Mouse (Mus musculus): Measurements from ENCODE around the gene Lama4. TPM values are rescaled to one million over a fixed set of nuclear protein-coding genes. Genes with fewer than 3 reads are reported as not detected.
A peak's percentile ranks its signal among the peaks of the same experiment; 100 is the strongest.

Lama4 gene
- total and polyA plus RNA-seq, 2 experiments from 2014 or later, result 16.7 to 19.9 TPM

- H3K9me3 ChIP-seq (ENCODE audit: low read length), result no peaks in the 10 kb centered on the region
- no peak overlapping the region for H3K4me2 ChIP-seq (ENCODE audit: low read depth, low read length)
- no peaks in the 10 kb centered on the region for H3K4me1 ChIP-seq (ENCODE audit: insufficient read depth, low read length)
- no peaks in the 10 kb centered on the region for H3K27me3 ChIP-seq (ENCODE audit: insufficient read depth, low read length)
- ATAC-seq (no peak), DNase-seq (ENCODE audit: low spot score) (peak; percentile 72)
- no peak overlapping the region for H3K27ac ChIP-seq
- H3K9ac ChIP-seq (replicated peaks; ENCODE audit: low read length), result no peak overlapping the region
- H3K36me3 ChIP-seq (ENCODE audit: insufficient read depth, low read length), result no peaks in the 10 kb centered on the region
- no peak overlapping the region for H3K4me3 ChIP-seq (ENCODE audit: low read length)
- peak; percentile 68 for TF ChIP-seq CTCF (IDR thresholded peaks at IDR 0.05; ENCODE audit: low read depth)
Observed at GRCm38 (mm10) chr10:39066962-39067361, 101.6 kb downstream of the Lama4 start.

- Histone ChIP-seq H3K27me3 (ENCODE audit: insufficient read depth, low read length) (no peaks in the 10 kb centered on the region), H3K36me3 (ENCODE audit: insufficient read depth, low read length) (no peaks in the 10 kb centered on the region), H3K4me3 (ENCODE audit: low read length) (no peak overlapping the region), H3K27ac (no peak overlapping the region), H3K4me1 (ENCODE audit: insufficient read depth, low read length) (no peaks in the 10 kb centered on the region), H3K9me3 (ENCODE audit: low read length) (no peaks in the 10 kb centered on the region), H3K4me2 (ENCODE audit: low read depth, low read length) (no peak overlapping the region), H3K9ac (replicated peaks; ENCODE audit: low read length) (no peak overlapping the region)
- no peak for TF ChIP-seq CTCF (IDR thresholded peaks at IDR 0.05; ENCODE audit: low read depth)
- DNase-seq (ENCODE audit: low spot score) (no peak), ATAC-seq (no peak)
- 89% methylated on average over 4 of the region's 4 CpGs for WGBS
Observed at GRCm38 (mm10) chr10:39072048-39072447, 106.7 kb downstream of the Lama4 start.

- Histone ChIP-seq H3K9me3 (ENCODE audit: low read length) (no peaks in the 10 kb centered on the region), H3K27ac (no peak overlapping the region), H3K36me3 (ENCODE audit: insufficient read depth, low read length) (no peaks in the 10 kb centered on the region), H3K27me3 (ENCODE audit: insufficient read depth, low read length) (no peaks in the 10 kb centered on the region), H3K4me3 (ENCODE audit: low read length) (no peak overlapping the region), H3K9ac (replicated peaks; ENCODE audit: low read length) (no peak overlapping the region), H3K4me2 (ENCODE audit: low read depth, low read length) (no peak overlapping the region), H3K4me1 (ENCODE audit: insufficient read depth, low read length) (no peaks in the 10 kb centered on the region)
- WGBS, result 86% methylated on average over 9 of the region's 9 CpGs
- ATAC-seq (no peak), DNase-seq (ENCODE audit: low spot score) (peak; percentile 36)
- peak; percentile 50 for TF ChIP-seq CTCF (IDR thresholded peaks at IDR 0.05; ENCODE audit: low read depth)
Observed at GRCm38 (mm10) chr10:39096981-39097380, 131.7 kb downstream of the Lama4 start.

- 95% methylated on average over 10 of the region's 10 CpGs for WGBS
- ATAC-seq (no peak), DNase-seq (ENCODE audit: low spot score) (no peak)
- Histone ChIP-seq H3K9me3 (ENCODE audit: low read length) (no peaks in the 10 kb centered on the region), H3K27me3 (ENCODE audit: insufficient read depth, low read length) (no peaks in the 10 kb centered on the region), H3K4me3 (ENCODE audit: low read length) (no peak overlapping the region), H3K9ac (replicated peaks; ENCODE audit: low read length) (no peak overlapping the region), H3K36me3 (ENCODE audit: insufficient read depth, low read length) (no peaks in the 10 kb centered on the region), H3K27ac (no peak overlapping the region), H3K4me1 (ENCODE audit: insufficient read depth, low read length) (no peaks in the 10 kb centered on the region), H3K4me2 (ENCODE audit: low read depth, low read length) (no peak overlapping the region)
- TF ChIP-seq CTCF (IDR thresholded peaks at IDR 0.05; ENCODE audit: low read depth), result no peak
Observed at GRCm38 (mm10) chr10:39098746-39099145, 133.4 kb downstream of the Lama4 start.

GRCm38 (mm10) chr10:39104803-39105449 lies 139.6 kb downstream of the Lama4 start:
- Histone ChIP-seq H3K4me3 (ENCODE audit: low read length) (no peak overlapping the region), H3K36me3 (ENCODE audit: insufficient read depth, low read length) (no peaks in the 10 kb centered on the region), H3K27ac (no peak overlapping the region), H3K9ac (replicated peaks; ENCODE audit: low read length) (no peak overlapping the region), H3K27me3 (ENCODE audit: insufficient read depth, low read length) (no peaks in the 10 kb centered on the region), H3K9me3 (ENCODE audit: low read length) (no peaks in the 10 kb centered on the region), H3K4me2 (ENCODE audit: low read depth, low read length) (no peak overlapping the region), H3K4me1 (ENCODE audit: insufficient read depth, low read length) (no peaks in the 10 kb centered on the region)
- peak; percentile 54 for ATAC-seq
- TF ChIP-seq CTCF (IDR thresholded peaks at IDR 0.05; ENCODE audit: low read depth), result peak; percentile 51
- WGBS, result 87% methylated on average over 8 of the region's 8 CpGs
- peak; percentile 38 for DNase-seq (ENCODE audit: low spot score)

- Histone ChIP-seq H3K27me3 (ENCODE audit: insufficient read depth, low read length) (no peaks in the 10 kb centered on the region), H3K9me3 (ENCODE audit: low read length) (no peaks in the 10 kb centered on the region), H3K9ac (replicated peaks; ENCODE audit: low read length) (no peak overlapping the region), H3K27ac (no peak overlapping the region), H3K4me1 (ENCODE audit: insufficient read depth, low read length) (no peaks in the 10 kb centered on the region), H3K36me3 (ENCODE audit: insufficient read depth, low read length) (no peaks in the 10 kb centered on the region), H3K4me2 (ENCODE audit: low read depth, low read length) (no peak overlapping the region), H3K4me3 (ENCODE audit: low read length) (no peak overlapping the region)
- 56% methylated on average over 3 of the region's 3 CpGs for WGBS
- TF ChIP-seq CTCF (IDR thresholded peaks at IDR 0.05; ENCODE audit: low read depth), result no peak
- DNase-seq (ENCODE audit: low spot score) (no peak), ATAC-seq (no peak)
Observed at GRCm38 (mm10) chr10:39106413-39106812, 141.1 kb downstream of the Lama4 start.

GRCm38 (mm10) chr10:39106935-39107334 lies 141.6 kb downstream of the Lama4 start:
- no peak for DNase-seq (ENCODE audit: low spot score)
- Histone ChIP-seq H3K27me3 (ENCODE audit: insufficient read depth, low read length) (no peaks in the 10 kb centered on the region), H3K27ac (no peak overlapping the region), H3K4me2 (ENCODE audit: low read depth, low read length) (no peak overlapping the region), H3K9ac (replicated peaks; ENCODE audit: low read length) (no peak overlapping the region), H3K36me3 (ENCODE audit: insufficient read depth, low read length) (no peaks in the 10 kb centered on the region), H3K4me3 (ENCODE audit: low read length) (no peak overlapping the region), H3K9me3 (ENCODE audit: low read length) (no peaks in the 10 kb centered on the region), H3K4me1 (ENCODE audit: insufficient read depth, low read length) (no peaks in the 10 kb centered on the region)
- TF ChIP-seq CTCF (IDR thresholded peaks at IDR 0.05; ENCODE audit: low read depth), result no peak
- WGBS, result 51% methylated on average over 4 of the region's 4 CpGs
- ATAC-seq, result no peak
